Comparison of ENCODE assay signal across 34 mouse cellular contexts in the genomic region with DNA sequence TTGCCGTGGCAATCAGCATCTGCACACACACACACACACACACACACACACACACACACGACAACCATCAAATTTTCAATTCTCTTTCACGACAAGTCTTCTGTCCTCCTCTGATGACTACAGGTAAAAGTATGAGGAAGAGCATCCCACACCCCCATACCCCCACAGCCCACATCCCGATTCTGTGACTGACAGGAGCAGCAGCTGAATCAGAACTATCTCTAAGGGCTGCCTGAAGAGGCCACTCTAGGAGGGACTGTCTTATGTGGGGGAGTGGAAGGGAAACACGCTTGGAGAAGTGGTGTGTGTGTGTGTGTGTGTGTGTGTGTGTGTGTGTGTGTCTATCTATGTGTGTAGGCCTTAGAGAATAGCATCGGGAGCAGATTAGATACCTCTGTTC.
"Had no signal": no experiment of that assay in that cellular context is flagged by ENCODE, and none has a peak within 500 bp of the region (broad histone marks: within the 10 kb centered on the region; RNA-seq: fewer than 3 reads in every experiment).

No protein-coding gene starts in this region.

- H3K4me2 ChIP-seq: heart, embryonic 11.5 days; heart, embryonic 12.5 days; heart, embryonic 13.5 days; heart, embryonic 15.5 days; hindbrain, embryonic 12.5 days; hindbrain, embryonic 13.5 days; hindbrain, embryonic 14.5 days; hindbrain, embryonic 15.5 days; intestine, embryonic 15.5 days; kidney, embryonic 15.5 days had no signal

- H3K9ac ChIP-seq: heart, embryonic 12.5 days; heart, embryonic 13.5 days; heart, embryonic 15.5 days; hindbrain, embryonic 12.5 days; hindbrain, embryonic 13.5 days; hindbrain, embryonic 14.5 days; hindbrain, embryonic 15.5 days; intestine, embryonic 15.5 days; kidney, embryonic 15.5 days had no signal

- H3K36me3 ChIP-seq: heart, embryonic 10.5 days; heart, embryonic 12.5 days; heart, embryonic 13.5 days; heart, embryonic 15.5 days; hindbrain, embryonic 10.5 days; hindbrain, embryonic 12.5 days; hindbrain, embryonic 13.5 days; hindbrain, embryonic 15.5 days; intestine, embryonic 15.5 days; kidney, embryonic 15.5 days had no signal

- H3K9me3 ChIP-seq: heart, embryonic 10.5 days; heart, embryonic 12.5 days; heart, embryonic 13.5 days; heart, embryonic 15.5 days; hindbrain, embryonic 10.5 days; hindbrain, embryonic 12.5 days; hindbrain, embryonic 13.5 days; hindbrain, embryonic 15.5 days; intestine, embryonic 15.5 days; kidney, embryonic 15.5 days had no signal

- H3K27ac ChIP-seq: heart, embryonic 10.5 days; heart, embryonic 13.5 days; heart, embryonic 15.5 days; hindbrain, embryonic 10.5 days; hindbrain, embryonic 15.5 days; hindbrain, postnatal 0 days; intestine, embryonic 15.5 days; kidney, embryonic 15.5 days; kidney, postnatal 0 days; layer of hippocampus, adult 2 months; left cerebral cortex, adult 2 months had no signal

- H3K4me3 ChIP-seq: heart, embryonic 10.5 days; heart, embryonic 12.5 days; heart, embryonic 13.5 days; heart, embryonic 15.5 days; hindbrain, embryonic 10.5 days; hindbrain, embryonic 12.5 days; hindbrain, embryonic 13.5 days; hindbrain, embryonic 15.5 days; intestine, embryonic 15.5 days; kidney, embryonic 15.5 days; layer of hippocampus, adult 2 months; left cerebral cortex, adult 2 months had no signal

- H3K27me3 ChIP-seq: heart, embryonic 12.5 days; heart, embryonic 13.5 days; heart, embryonic 15.5 days; hindbrain, embryonic 12.5 days; hindbrain, embryonic 13.5 days; hindbrain, embryonic 15.5 days; intestine, embryonic 15.5 days; kidney, embryonic 15.5 days had no signal

- DNase-seq: heart, postnatal 10 days; heart, postnatal 14 days; heart, postnatal 36 days; heart, postnatal 4 days; kidney, adult 11 months; kidney, adult 18-20 months; kidney, adult 2 months; kidney, adult 8-10 months; kidney, adult 9 months; kidney, postnatal 10 days; kidney, postnatal 14 days; kidney, postnatal 25 days; kidney, postnatal 36 days; kidney, postnatal 4 days; layer of hippocampus, adult 9-11 months; layer of hippocampus, postnatal 36 days had no signal

- H3K4me1 ChIP-seq: heart, embryonic 10.5 days; heart, embryonic 12.5 days; heart, embryonic 13.5 days; heart, embryonic 15.5 days; hindbrain, embryonic 15.5 days; intestine, embryonic 15.5 days; kidney, embryonic 15.5 days had no signal

- ATAC-seq: hindbrain, postnatal 0 days; inflammation-experienced regulatory T-cells, adult 6 months; intestine, embryonic 15.5 days; intestine, postnatal 0 days had no signal
